Mouse (Mus musculus) neutrophil, adult 5-6 weeks (primary cell): ENCODE data around the gene Fam129a. TPM values are rescaled to one million over a fixed set of nuclear protein-coding genes. Genes with fewer than 3 reads are reported as not detected.
"Not testable (repeated sequence)": the region's sequence is repeated elsewhere in the genome, so short reads cannot be mapped to it uniquely, and the experiment has no call there.

Experiments used
- ATAC-seq: fragments of 151-379, 151-347 bp; 2 replicates; pipeline ENCODE4 v1.8.0; 2017; ENCODE audit warnings: mild to moderate bottlenecking, moderate TSS enrichment; ENCODE audit not compliant: insufficient number of reproducible peaks, poor library complexity, low FRiP score, severe bottlenecking; ENCODE audit errors: extremely low read depth
- total RNA-seq: library from RNA; stranded (forward); fragments of 200-1000 nt; gene quantifications from 2 replicates; pipeline ENCODE4 v1.2.3, GENCODE M21; 2017

Gene Fam129a
- total RNA-seq, 1 experiment from 2014 or later: 130 TPM

- no peak for ATAC-seq
These were observed 114.0 kb downstream of the Fam129a start for GRCm38 (mm10) chr1:151684978-151685377.

GRCm38 (mm10) chr1:151685666-151686309 is 114.8 kb downstream of the Fam129a start:
- ATAC-seq: no peak

DNA sequence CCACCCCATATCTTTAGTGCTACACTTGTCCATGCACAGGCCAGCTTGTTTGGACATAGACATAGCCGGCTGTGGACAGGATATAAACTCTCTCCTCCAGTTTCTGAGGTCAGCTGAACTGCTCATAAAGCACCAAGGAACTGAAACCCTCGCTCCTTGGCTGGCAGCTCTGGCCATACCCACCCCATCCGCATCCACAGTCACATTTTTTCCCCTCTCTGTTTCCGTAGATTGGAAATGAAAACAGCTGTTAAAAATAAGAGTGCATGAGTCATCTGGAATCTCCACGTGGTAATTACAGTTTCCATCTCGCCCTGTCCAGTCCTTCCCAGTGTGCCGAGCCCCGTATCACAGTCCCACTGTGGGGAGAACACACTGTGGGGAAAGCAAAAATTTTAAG is 115.7 kb downstream of the Fam129a start:
- no peak for ATAC-seq

DNA sequence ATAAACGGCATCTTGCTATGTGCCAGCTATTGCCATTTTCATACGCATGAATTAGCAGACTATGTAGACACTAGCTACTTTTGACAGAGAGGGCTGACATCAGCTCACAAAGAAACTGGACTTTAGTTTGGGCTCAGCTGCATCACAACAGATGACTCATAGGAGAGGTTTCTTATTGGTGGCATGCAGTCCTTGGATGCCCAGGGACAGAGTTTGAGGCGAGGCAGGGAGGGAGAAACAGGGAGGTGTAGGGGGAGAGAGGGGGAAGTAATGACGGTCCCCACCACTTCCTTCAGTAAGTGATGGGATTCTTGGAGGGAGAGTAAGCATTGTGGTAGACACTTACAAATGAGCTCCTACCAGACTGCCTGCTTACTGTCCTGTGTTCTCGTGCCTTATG is 118.0 kb downstream of the Fam129a start:
- 0 out of 2 replicates have a peak, but pooled peaks have one; percentile 9 for ATAC-seq

- ATAC-seq: peak; percentile 45; the same call in 1 of the 2 replicates
These were observed 118.6 kb downstream of the Fam129a start for GRCm38 (mm10) chr1:151689561-151689960.

DNA sequence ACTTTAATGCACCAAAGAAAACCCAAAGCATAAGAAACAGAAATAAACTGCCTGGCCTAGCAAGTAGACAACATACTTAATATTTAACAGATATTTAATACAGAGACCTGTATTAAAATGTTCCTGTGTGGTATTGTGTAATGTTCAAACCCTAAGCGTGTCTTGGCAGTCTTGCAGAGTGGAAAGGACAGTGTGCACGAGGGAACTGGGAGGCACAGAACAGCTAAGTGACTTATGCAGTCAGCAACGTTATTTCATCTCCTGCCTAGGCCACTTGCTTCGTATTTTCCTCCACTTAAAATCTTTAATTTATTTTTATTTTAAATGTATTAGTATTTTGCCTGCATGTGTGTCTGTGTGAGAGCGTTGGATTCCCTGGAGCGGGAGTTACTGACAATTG is 119.1 kb downstream of the Fam129a start:
- no peak for ATAC-seq

GRCm38 (mm10) chr1:151690583-151691193 is 119.7 kb downstream of the Fam129a start:
- no peak for ATAC-seq

GRCm38 (mm10) chr1:151692867-151693266 is 121.9 kb downstream of the Fam129a start:
- ATAC-seq: not testable (repeated sequence)

- no peak for ATAC-seq
These were observed 125.8 kb downstream of the Fam129a start for GRCm38 (mm10) chr1:151696751-151697150.

DNA sequence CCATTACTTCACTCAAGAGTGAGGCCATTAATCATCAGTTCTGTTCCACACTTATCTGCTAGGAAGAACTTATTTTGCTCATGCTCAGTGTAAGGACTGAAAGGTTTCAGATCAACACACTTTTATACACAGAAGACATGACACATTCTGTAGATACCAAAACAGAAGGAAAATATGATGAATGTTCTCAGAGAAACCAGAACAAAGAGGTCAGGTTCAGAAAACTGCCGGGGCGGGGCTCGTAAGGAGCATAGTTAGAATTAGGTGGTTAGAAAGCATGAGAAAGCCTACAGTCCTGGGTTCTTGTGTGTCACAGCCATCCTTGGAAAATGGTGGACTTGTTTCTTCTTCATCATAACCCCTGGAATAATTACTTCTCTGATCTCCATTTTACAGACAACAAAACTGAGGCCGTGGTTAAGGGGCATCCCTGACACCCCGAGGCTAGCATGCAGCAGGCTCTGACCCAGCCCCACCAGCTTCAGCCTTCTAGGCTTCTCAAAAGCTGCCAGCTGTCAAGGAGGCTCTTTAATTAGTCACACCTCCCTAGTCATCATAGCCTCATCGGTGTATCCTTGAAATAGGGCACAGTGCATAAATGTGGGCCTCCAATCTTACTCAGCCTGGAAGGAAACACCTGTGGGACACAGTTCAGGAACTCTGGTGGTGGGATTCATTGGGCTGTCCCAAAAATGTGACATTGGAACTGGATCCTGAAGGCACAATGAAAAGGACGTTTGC is 127.1 kb downstream of the Fam129a start:
- ATAC-seq: no peak

DNA sequence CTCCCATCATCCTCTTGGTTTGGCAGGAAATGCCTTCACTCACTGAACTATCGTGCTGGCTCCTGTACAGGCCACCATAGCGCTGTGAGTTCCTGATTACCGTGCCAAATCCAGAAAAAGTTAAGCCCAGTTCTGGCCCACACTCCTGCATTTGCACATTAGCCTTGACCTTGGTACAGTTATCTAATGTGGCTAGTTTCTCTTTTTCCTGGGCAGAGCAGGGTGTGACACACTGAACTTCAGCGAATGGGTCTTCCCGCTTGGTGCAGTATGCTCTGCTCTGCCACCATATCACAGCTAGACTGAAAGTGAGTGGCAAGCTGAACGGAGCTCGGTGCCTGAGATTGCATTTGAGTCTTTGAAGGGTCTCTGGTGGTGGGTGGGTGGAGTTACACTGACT is 128.4 kb downstream of the Fam129a start:
- ATAC-seq: no peak

DNA sequence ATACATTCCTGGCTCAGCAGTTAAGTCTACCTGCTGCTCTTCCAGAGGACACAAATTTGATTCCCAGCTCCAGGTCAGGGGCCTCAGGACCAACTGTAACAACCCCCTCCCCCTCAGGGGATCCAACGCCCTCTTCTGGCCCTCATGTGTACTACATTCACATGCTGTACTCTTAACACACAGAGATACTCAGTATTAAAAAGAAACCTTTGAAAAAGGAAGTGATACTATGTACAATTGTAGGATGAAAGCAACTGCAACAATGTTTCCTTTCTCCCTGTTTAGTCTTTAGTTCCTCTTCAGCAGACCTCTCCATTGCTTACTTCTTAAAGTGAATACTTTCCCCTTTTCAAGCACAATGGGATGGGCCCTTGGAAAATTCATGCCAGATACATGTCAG is 131.8 kb downstream of the Fam129a start:
- no peak for ATAC-seq

GRCm38 (mm10) chr1:151705723-151706396 is 134.9 kb downstream of the Fam129a start:
- peak; percentile 86 for ATAC-seq

- ATAC-seq: no peak
These were observed 135.4 kb downstream of the Fam129a start for GRCm38 (mm10) chr1:151706397-151706752.

GRCm38 (mm10) chr1:151708966-151709733 is 138.2 kb downstream of the Fam129a start:
- no peak for ATAC-seq

DNA sequence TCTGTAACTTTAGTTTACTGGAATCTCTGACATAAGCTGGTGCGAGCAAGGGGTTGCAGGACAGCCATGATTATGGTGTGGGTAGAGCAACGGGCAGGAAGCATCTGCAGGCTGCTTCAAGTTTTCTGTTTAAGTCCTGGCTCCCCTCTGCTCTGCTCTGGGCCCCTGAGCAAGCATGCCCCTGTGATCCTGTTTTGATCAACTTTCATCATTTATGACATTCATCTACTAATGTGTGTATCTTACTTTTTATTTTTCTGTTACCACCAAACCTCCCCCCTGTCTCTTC is 138.7 kb downstream of the Fam129a start:
- ATAC-seq: no peak

DNA sequence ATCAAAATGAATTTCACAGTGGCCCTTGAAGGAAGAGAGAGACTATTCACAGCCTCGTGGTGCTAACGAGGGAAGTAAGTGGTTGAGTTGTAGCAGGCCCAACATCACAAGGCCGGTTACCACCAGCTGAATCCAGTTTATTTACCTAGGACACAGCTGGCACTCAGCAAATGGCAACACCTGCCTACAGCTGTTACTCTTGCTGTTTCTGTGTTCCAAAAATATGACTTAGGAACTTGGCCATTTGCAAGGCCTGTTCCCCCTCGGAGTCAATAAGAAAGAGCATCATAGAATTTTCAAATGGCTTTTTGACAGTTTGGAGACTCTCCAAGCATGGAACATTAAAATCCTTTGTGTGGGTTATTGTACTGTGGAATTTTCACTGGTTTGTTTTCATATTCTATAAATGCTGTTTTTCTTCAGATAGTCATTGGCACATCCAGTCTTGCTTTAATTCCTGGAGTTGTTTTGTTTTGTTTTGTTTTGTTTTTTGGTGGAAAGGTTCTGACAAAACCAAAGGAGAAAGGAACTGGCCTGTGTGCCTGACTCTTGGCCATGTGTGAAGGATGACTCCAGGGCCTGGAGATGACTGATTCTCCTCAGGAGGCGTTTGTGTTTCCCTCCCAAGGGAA is 139.6 kb downstream of the Fam129a start:
- no peak for ATAC-seq

GRCm38 (mm10) chr1:151711062-151711461 is 140.1 kb downstream of the Fam129a start:
- no peak for ATAC-seq

- no peak for ATAC-seq
These were observed 141.7 kb downstream of the Fam129a start for GRCm38 (mm10) chr1:151712664-151713063.
